Mouse (Mus musculus) 3T3-L1 (cell line): ENCODE measurements around the gene Crybb1.

ENCODE experiments used
- DNase-seq: peaks from one replicate; pipeline ENCODE4 v3.0.0-alpha.2; 2015; ENCODE audit warnings: low read depth, low spot score

Crybb1 gene

GRCm38 (mm10) chr5:112301694-112302093, 46.1 kb downstream of the Crybb1 start:
- DNase-seq = no peak

- no peak for DNase-seq
Measured at GRCm38 (mm10) chr5:112302310-112302709, 46.7 kb downstream of the Crybb1 start.

GRCm38 (mm10) chr5:112305842-112306241, 50.2 kb downstream of the Crybb1 start:
- no peak for DNase-seq

- DNase-seq = no peak
Measured at GRCm38 (mm10) chr5:112313222-112313885, 57.7 kb downstream of the Crybb1 start.

GRCm38 (mm10) chr5:112316468-112316867, 60.9 kb downstream of the Crybb1 start:
- no peak for DNase-seq

- no peak for DNase-seq
Measured at GRCm38 (mm10) chr5:112317328-112317727, 61.7 kb downstream of the Crybb1 start.
